Mouse (Mus musculus): ENCODE results near the gene Tpra1. TPM values are rescaled to one million over a fixed set of nuclear protein-coding genes. Genes with fewer than 3 reads are reported as not detected.

The Tpra1 gene
- polyA plus RNA-seq, 1 experiment = 74.0 TPM

DNA sequence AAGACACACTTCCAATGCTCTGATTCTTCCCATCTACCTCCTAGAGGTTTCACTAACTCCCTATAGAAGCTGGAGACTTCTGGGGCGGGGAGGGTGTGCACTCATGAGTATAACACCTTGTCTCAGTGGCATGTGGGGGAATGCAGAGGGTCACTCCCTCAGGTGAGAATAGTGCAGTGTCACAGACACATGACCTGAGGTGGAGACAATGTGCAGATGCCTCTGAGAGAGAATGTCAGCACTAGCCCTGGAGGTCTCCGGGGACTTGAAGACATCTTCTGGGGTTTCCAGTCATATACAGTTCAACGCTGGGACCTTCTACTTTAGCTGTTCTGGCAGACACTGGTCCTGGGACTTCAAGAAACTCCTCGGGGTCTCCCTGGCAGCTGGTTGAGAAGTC is 55.3 kb downstream of the Tpra1 start:
- TF ChIP-seq CTCF (IDR thresholded peaks at IDR 0.05; ENCODE audit: control insufficient read depth, insufficient read depth, low read length) = no peak
- TF ChIP-seq POLR2A (IDR thresholded peaks at IDR 0.05; ENCODE audit: borderline replicate concordance, control insufficient read depth, low read depth, low read length) = no peak
- Histone ChIP-seq H3K4me1 (ENCODE audit: control insufficient read depth, insufficient read depth, low read length) (no peaks in the 10 kb centered on the region), H3K27ac (ENCODE audit: control insufficient read depth, insufficient read depth, low read depth, low read length, poor library complexity) (no peak overlapping the region), H3K4me3 (replicated peaks; ENCODE audit: control insufficient read depth, low read depth, low read length) (no peak overlapping the region)
- WGBS = 73% methylated on average over 4 of the region's 4 CpGs

DNA sequence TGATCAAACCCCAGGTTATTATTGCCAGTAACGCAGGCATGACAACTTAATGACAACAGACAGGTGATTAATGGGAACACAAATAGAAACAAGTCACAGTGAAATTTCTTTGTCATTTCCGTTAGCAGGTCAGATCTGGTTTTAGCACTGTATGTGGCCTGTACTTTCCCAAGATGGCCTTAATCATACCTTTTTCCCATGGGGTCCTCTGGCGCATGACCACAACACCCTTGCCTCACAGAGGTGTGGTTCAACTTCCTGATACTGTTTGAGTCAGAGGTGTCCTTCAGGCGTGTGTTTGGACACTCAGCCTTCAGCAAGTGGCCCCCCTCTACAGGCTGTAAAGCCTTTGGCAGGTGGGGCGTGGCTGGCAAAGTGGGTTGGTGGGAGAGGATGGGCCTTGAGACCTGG is 55.8 kb downstream of the Tpra1 start:
- H3K4me1 ChIP-seq (ENCODE audit: control insufficient read depth, insufficient read depth, low read length) = no peaks in the 10 kb centered on the region
- 75% methylated on average over 5 of the region's 5 CpGs for WGBS
- no peak overlapping the region for H3K27ac ChIP-seq (ENCODE audit: control insufficient read depth, insufficient read depth, low read depth, low read length, poor library complexity)
- no peak overlapping the region for H3K4me3 ChIP-seq (replicated peaks; ENCODE audit: control insufficient read depth, low read depth, low read length)
- TF ChIP-seq POLR2A (IDR thresholded peaks at IDR 0.05; ENCODE audit: borderline replicate concordance, control insufficient read depth, low read depth, low read length) = no peak

DNA sequence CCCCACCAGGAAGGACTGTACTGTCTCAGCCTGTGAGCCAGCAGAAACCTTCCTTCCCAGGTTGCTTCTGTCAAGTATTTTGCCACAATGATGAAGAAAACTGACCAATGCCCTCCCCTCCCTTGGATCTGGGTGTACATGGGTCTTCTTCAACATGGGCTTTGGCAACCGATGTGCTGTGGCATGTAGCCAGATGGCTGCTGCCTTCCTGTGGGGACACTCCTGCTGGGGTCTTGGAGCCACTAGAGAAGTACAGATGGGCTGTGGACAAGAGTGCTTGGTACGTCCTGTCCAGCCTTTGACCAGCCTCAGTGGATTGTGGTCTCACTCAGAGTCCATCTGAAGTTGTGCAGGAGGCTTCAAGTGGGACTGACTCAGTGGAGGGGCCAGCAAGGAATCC is 56.3 kb downstream of the Tpra1 start:
- WGBS = 73% methylated on average over 2 of the region's 2 CpGs

GRCm38 (mm10) chr6:88959834-88960233 is 57.8 kb downstream of the Tpra1 start:
- Histone ChIP-seq H3K4me3 (replicated peaks; ENCODE audit: control insufficient read depth, low read depth, low read length) (no peak overlapping the region), H3K4me1 (ENCODE audit: control insufficient read depth, insufficient read depth, low read length) (no peaks in the 10 kb centered on the region), H3K27ac (ENCODE audit: control insufficient read depth, insufficient read depth, low read depth, low read length, poor library complexity) (no peak overlapping the region)
- TF ChIP-seq POLR2A (IDR thresholded peaks at IDR 0.05; ENCODE audit: borderline replicate concordance, control insufficient read depth, low read depth, low read length) (no peak), CTCF (IDR thresholded peaks at IDR 0.05; ENCODE audit: control insufficient read depth, insufficient read depth, low read length) (peak; percentile 6; the same call in 1 of the 2 replicates)
- 26% methylated on average over 7 of the region's 7 CpGs for WGBS

More for the DNA sequence above, 56.3 kb downstream of the Tpra1 start:
- Histone ChIP-seq H3K4me3 (replicated peaks; ENCODE audit: control insufficient read depth, low read depth, low read length) (no peak overlapping the region), H3K27ac (ENCODE audit: control insufficient read depth, insufficient read depth, low read depth, low read length, poor library complexity) (no peak overlapping the region), H3K4me1 (ENCODE audit: control insufficient read depth, insufficient read depth, low read length) (no peaks in the 10 kb centered on the region)
- TF ChIP-seq POLR2A (IDR thresholded peaks at IDR 0.05; ENCODE audit: borderline replicate concordance, control insufficient read depth, low read depth, low read length) (no peak), CTCF (IDR thresholded peaks at IDR 0.05; ENCODE audit: control insufficient read depth, insufficient read depth, low read length) (no peak)

- 78% methylated on average over 4 of the region's 4 CpGs for WGBS
- no peak overlapping the region for H3K27ac ChIP-seq (ENCODE audit: control insufficient read depth, insufficient read depth, low read depth, low read length, poor library complexity)
- H3K4me3 ChIP-seq (replicated peaks; ENCODE audit: control insufficient read depth, low read depth, low read length) = no peak overlapping the region
- TF ChIP-seq CTCF (IDR thresholded peaks at IDR 0.05; ENCODE audit: control insufficient read depth, insufficient read depth, low read length) (no peak), POLR2A (IDR thresholded peaks at IDR 0.05; ENCODE audit: borderline replicate concordance, control insufficient read depth, low read depth, low read length) (no peak)
- no peaks in the 10 kb centered on the region for H3K4me1 ChIP-seq (ENCODE audit: control insufficient read depth, insufficient read depth, low read length)
These were observed 58.9 kb downstream of the Tpra1 start for GRCm38 (mm10) chr6:88960941-88961340.

Other genes with a start within 250 kb of the Tpra1 start
- gene Mgll, start 177.8 kb upstream of the Tpra1 start, polyA plus RNA-seq (2011; ENCODE audit: insufficient read depth, insufficient read length, low replicate concordance, missing spikeins) = 55.1 and 57.9 TPM in 2 replicates
- 92.2 and 165 TPM in 2 replicates for gene Abtb1, start 60.3 kb upstream of the Tpra1 start, polyA plus RNA-seq (2011; ENCODE audit: insufficient read depth, insufficient read length, low replicate concordance, missing spikeins)
- gene Podxl2, start 27.2 kb upstream of the Tpra1 start, polyA plus RNA-seq (2011; ENCODE audit: insufficient read depth, insufficient read length, low replicate concordance, missing spikeins) = 2.5 and 2.6 TPM in 2 replicates
- 78.2 and 120 TPM in 2 replicates for gene Mcm2, start 3.5 kb upstream of the Tpra1 start, polyA plus RNA-seq (2011; ENCODE audit: insufficient read depth, insufficient read length, low replicate concordance, missing spikeins)

All from bone marrow, adult 2 months (tissue).